Mouse (Mus musculus): ENCODE results near the gene Mapk1ip1l. TPM values are rescaled to one million over a fixed set of nuclear protein-coding genes. Genes with fewer than 3 reads are reported as not detected.

Mapk1ip1l gene
- total and polyA plus RNA-seq, 3 experiments: 33.8 to 159 (median 59.5) TPM

DNA sequence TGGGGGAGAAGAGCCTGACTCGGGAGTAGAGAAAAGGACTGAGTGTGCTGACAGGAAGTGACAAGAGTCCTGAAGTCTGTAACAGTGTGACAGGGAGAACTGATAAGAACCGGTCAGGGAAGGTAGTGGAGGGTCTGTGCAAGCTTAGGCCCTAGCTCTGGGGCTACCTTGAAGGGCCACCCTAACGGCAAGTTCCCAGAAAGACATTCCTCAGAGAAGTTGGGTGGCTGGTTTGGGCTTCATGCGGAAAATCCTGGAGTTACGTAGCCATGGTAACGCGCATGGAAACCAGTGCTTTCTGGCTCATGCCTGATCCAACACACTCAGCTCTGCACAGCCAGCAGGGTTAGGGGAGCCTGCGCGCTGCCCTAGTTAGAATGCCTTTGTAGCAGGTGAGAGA is 69.4 kb downstream of the Mapk1ip1l start, which contains the start of gene Lgals3 (continued):
- TF ChIP-seq HCFC1 (IDR thresholded peaks at IDR 0.05; ENCODE audit: low read depth, low read length): no peak

DNA sequence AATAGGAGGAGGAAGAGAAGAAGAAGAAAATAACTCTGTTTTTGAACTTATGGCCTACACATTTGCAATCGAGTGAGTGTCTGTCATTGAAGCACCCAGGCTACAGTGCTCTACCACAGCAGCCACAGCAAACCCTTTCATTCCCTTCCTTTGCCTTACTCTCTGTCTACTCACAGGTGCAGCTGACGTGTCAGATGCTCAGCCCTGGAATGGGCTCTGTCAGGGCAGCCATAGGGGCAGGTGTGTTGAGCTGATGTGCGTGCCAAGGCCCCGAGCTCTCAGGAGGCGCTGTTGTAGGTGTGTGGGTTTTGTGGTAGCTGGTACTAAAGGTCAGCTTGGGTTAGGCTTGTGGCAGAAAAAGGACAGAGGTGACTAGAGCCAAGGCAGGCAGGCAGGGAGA is 71.7 kb downstream of the Mapk1ip1l start:
- Histone ChIP-seq H3K36me3 (ENCODE audit: control insufficient read depth in 1 of 2, insufficient read depth in 2 of 2, low read length in 2 of 2) (peaks cover 0 to 36% of the 10 kb centered on the region in 2 experiments; a peak in 2 of 4 replicates), H3K4me3 (ENCODE audit: control insufficient read depth in 1 of 2, insufficient read depth in 1 of 2, low read depth in 2 of 2, low read length in 2 of 2) (no peak overlapping the region), H3K4me1 (ENCODE audit: control insufficient read depth in 1 of 2, insufficient read depth in 2 of 2, low read length in 2 of 2) (peaks cover 12 to 39% of the 10 kb centered on the region in 2 experiments), H3K9me3 (replicated peaks; ENCODE audit: insufficient read depth, low read length) (no peaks in the 10 kb centered on the region), H3K9ac (ENCODE audit: control insufficient read depth, low read depth, low read length, poor library complexity, severe bottlenecking) (no peak overlapping the region), H3K27me3 (ENCODE audit: control insufficient read depth in 1 of 2, insufficient read depth in 2 of 2, low read length in 2 of 2) (no peaks in the 10 kb centered on the region; a peak in 1 of 4 replicates), H3K79me2 (ENCODE audit: control insufficient read depth, insufficient read depth, low read length, poor library complexity) (no peaks in the 10 kb centered on the region), H3K27ac (ENCODE audit: control insufficient read depth, low read depth, low read length) (no peak overlapping the region)
- no peak for DNase-seq (ENCODE audit: low read depth, low spot score)
- TF ChIP-seq UBTF (IDR thresholded peaks at IDR 0.05; ENCODE audit: borderline replicate concordance, insufficient read depth, low read depth, low read length) (no peak), POLR2A (IDR thresholded peaks at IDR 0.05; ENCODE audit: control insufficient read depth in 1 of 2, insufficient read depth in 1 of 2, low read depth in 1 of 2, low read length in 2 of 2, poor library complexity in 1 of 2) (no peak), GATA1 (IDR thresholded peaks at IDR 0.05; ENCODE audit: low read depth, low read length) (no peak), ZKSCAN1 (IDR thresholded peaks at IDR 0.05; ENCODE audit: low read depth, low read length) (no peak), MEF2A (IDR thresholded peaks at IDR 0.05; ENCODE audit: extremely low read depth, insufficient replicate concordance, low read depth, low read length, poor library complexity, severe bottlenecking) (no peak), NRF1 (IDR thresholded peaks at IDR 0.05; ENCODE audit: insufficient read depth, low read depth, low read length, poor library complexity, severe bottlenecking) (no peak), USF2 (IDR thresholded peaks at IDR 0.05; ENCODE audit: borderline replicate concordance in 1 of 2, insufficient read depth in 1 of 2, low read depth in 1 of 2, low read length in 2 of 2) (no peak), USF1 (IDR thresholded peaks at IDR 0.05; ENCODE audit: low read depth, low read length) (no peak), EP300 (IDR thresholded peaks at IDR 0.05; ENCODE audit: low read depth in 1 of 2, low read length in 2 of 2) (no peak), ETS1 (IDR thresholded peaks at IDR 0.05; ENCODE audit: low read depth, low read length) (no peak), MAX (IDR thresholded peaks at IDR 0.05; ENCODE audit: low read length) (no peak), ZNF384 (IDR thresholded peaks at IDR 0.05; ENCODE audit: low read depth, low read length) (no peak)

DNA sequence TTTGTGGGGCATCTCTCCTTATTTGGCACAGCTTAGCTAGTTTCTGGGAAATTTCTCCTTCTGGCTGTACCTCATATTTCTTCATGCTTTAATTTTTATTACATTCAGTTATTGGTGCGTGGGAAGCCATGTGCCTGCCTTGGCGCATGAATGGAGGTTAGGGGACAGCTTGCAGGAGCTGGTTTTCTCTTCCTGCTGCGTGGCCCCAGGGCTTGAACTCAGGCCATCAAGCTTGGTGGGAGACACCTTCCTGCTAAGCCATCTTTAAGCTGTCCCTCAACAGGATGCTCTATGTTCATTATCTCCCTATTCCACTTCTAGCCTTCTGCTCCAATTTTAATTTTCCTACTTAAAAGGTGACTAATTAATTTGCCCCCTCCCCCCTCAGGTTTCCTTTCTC is 72.7 kb downstream of the Mapk1ip1l start:
- no peak for TF ChIP-seq SMC3 (IDR thresholded peaks at IDR 0.05; ENCODE audit: low read depth, low read length)
- TF ChIP-seq HCFC1 (IDR thresholded peaks at IDR 0.05; ENCODE audit: low read depth, low read length): no peak
- TF ChIP-seq MXI1 (IDR thresholded peaks at IDR 0.05; ENCODE audit: low read depth, low read length): no peak
- TF ChIP-seq E2F4 (IDR thresholded peaks at IDR 0.05; ENCODE audit: borderline replicate concordance, low read depth, low read length): no peak
- no peak for TF ChIP-seq POLR2AphosphoS5 (IDR thresholded peaks at IDR 0.05; ENCODE audit: borderline replicate concordance, low read depth, low read length)
- H3K9me3 ChIP-seq (replicated peaks; ENCODE audit: insufficient read depth, low read length): no peaks in the 10 kb centered on the region

More for the DNA sequence above, 72.7 kb downstream of the Mapk1ip1l start:
- H3K9ac ChIP-seq (ENCODE audit: control insufficient read depth, low read depth, low read length, poor library complexity, severe bottlenecking): no peak overlapping the region
- H3K4me1 ChIP-seq (ENCODE audit: control insufficient read depth in 1 of 2, insufficient read depth in 2 of 2, low read length in 2 of 2): peaks cover 9 to 33% of the 10 kb centered on the region in 2 experiments
- no peak overlapping the region for H3K27ac ChIP-seq (ENCODE audit: control insufficient read depth, low read depth, low read length)
- DNase-seq (ENCODE audit: low read depth, low spot score): no peak
- H3K79me2 ChIP-seq (ENCODE audit: control insufficient read depth, insufficient read depth, low read length, poor library complexity): no peaks in the 10 kb centered on the region
- H3K4me3 ChIP-seq (ENCODE audit: control insufficient read depth in 1 of 2, insufficient read depth in 1 of 2, low read depth in 2 of 2, low read length in 2 of 2): no peak overlapping the region
- no peaks in the 10 kb centered on the region; a peak in 1 of 4 replicates for H3K27me3 ChIP-seq (ENCODE audit: control insufficient read depth in 1 of 2, insufficient read depth in 2 of 2, low read length in 2 of 2)
- peaks cover 0 to 31% of the 10 kb centered on the region in 2 experiments; a peak in 2 of 4 replicates for H3K36me3 ChIP-seq (ENCODE audit: control insufficient read depth in 1 of 2, insufficient read depth in 2 of 2, low read length in 2 of 2)
